Mouse (Mus musculus): ENCODE data around the gene Ethe1. TPM values are rescaled to one million over a fixed set of nuclear protein-coding genes. Genes with fewer than 3 reads are reported as not detected.

Gene Ethe1
- polyA plus RNA-seq, 1 experiment from 2014 or later, result 35.6 TPM

DNA sequence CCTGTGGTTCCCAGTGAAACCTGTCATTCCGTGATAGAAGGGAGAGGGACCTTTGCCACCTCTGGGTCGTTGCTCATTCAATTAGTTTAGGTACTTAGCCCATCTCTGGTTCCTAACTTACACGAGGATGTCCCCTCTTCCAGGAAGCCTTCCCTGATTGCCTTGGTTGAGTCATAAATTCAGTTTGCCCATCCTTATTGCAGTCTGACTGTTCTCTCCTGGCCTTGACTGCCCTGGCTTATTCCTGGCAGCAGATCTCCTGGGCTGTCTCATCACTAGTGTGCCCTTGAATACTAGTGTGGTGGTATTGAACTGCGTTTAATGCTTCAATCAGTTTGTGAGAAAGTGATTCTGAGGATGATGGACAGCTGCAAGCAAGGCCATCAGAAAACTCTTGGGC lies 42.3 kb downstream of the Ethe1 start:
- peak overlapping the region; percentile 51; the same call in 1 of the 2 replicates for H3K4me2 ChIP-seq (ENCODE audit: low read depth, low read length)
- ATAC-seq (ENCODE audit: insufficient read depth, low FRiP score), result no peak

DNA sequence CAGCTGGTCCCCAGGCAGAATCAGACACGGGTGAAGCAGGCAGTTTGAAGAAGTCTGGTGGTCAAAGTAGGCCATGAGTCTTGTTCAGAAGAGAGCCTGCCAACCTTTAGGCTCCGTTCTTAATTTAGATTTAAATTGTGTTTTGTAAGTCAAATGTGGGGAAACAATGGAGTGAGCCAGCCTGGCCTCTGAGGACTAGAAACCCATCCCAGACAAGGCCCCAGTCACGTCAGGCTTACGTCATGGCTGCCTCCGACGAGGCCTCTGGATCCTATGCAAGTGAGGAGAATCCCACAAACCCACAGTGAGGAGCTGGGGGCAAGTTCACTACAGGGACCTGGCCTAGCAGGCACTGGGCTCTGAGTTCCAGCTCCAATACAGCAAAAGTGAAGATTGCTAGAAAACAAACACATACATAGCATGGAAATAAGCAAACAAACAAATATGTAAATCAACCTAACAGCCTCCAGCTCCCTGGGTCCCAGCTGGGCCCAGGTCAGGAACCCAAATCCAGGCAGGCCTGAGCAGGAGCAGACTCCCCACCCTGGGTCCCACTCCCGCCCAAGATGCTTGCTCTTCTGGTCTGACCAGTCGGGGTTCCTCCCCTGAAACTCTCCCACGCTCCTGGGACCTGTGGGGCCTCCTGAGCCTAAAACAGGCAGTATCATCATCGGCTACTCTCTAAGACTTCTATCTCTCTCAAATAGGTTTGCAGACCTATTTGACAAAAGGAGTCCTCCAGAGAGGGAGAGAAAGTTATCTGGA lies 43.0 kb downstream of the Ethe1 start:
- Histone ChIP-seq H3K4me1 (ENCODE audit: control insufficient read depth, insufficient read depth, low read length) (peaks cover 7% of the 10 kb centered on the region; the same call in 1 of the 2 replicates), H3K9me3 (replicated peaks; ENCODE audit: control insufficient read depth, low read length) (no peaks in the 10 kb centered on the region), H3K27me3 (ENCODE audit: control insufficient read depth, insufficient read depth, low read length) (no peaks in the 10 kb centered on the region), H3K36me3 (ENCODE audit: control insufficient read depth, insufficient read depth, low read length) (no peaks in the 10 kb centered on the region), H3K4me3 (replicated peaks; ENCODE audit: low read length) (no peak overlapping the region), H3K9ac (ENCODE audit: low read length) (no peak overlapping the region), H3K27ac (ENCODE audit: low read length) (peak overlapping the region; percentile 78; the same call in 1 of the 2 replicates), H3K4me2 (ENCODE audit: low read depth, low read length) (no peak overlapping the region)
- 0 out of 2 replicates have a peak, but pooled peaks have one; percentile 21 for ATAC-seq (ENCODE audit: insufficient read depth, low FRiP score)
- WGBS, result 70% methylated on average over 10 of the region's 10 CpGs

More for the DNA sequence above, 42.3 kb downstream of the Ethe1 start:
- peak overlapping the region; percentile 64; the same call in 1 of the 2 replicates for H3K9ac ChIP-seq (ENCODE audit: low read length)
- no peaks in the 10 kb centered on the region for H3K36me3 ChIP-seq (ENCODE audit: control insufficient read depth, insufficient read depth, low read length)
- no peaks in the 10 kb centered on the region for H3K9me3 ChIP-seq (replicated peaks; ENCODE audit: control insufficient read depth, low read length)
- WGBS, result 70% methylated on average over 4 of the region's 4 CpGs
- H3K27ac ChIP-seq (ENCODE audit: low read length), result peak overlapping the region; percentile 64
- peaks cover 7% of the 10 kb centered on the region; the same call in 1 of the 2 replicates for H3K4me1 ChIP-seq (ENCODE audit: control insufficient read depth, insufficient read depth, low read length)
- no peak overlapping the region for H3K4me3 ChIP-seq (replicated peaks; ENCODE audit: low read length)
- no peaks in the 10 kb centered on the region for H3K27me3 ChIP-seq (ENCODE audit: control insufficient read depth, insufficient read depth, low read length)

DNA sequence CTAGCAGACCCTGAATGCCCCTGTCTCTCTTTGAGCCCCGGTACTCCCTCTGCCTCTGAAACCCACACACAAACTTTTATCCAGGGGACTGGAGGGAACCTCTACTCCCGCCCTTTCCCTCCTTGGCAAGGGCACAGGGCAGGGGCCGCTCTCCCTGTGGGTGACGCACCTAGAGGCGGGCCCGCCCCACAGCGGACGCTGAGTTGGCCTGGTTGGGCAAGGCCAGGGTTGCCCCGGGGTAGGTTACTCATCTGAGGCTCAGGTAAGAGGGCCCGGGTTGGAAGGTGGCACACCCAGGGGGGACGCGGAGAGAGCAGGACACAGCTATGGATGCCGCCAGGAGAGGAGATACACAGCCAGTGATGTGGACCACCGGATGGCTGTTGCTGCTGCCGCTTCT lies 48.9 kb downstream of the Ethe1 start, which contains the start of gene Lypd3:
TSS of gene Lypd3 (plus strand) at position 287 of the 400 bp plus-strand sequence.
- no peak for ATAC-seq (ENCODE audit: insufficient read depth, low FRiP score)

DNA sequence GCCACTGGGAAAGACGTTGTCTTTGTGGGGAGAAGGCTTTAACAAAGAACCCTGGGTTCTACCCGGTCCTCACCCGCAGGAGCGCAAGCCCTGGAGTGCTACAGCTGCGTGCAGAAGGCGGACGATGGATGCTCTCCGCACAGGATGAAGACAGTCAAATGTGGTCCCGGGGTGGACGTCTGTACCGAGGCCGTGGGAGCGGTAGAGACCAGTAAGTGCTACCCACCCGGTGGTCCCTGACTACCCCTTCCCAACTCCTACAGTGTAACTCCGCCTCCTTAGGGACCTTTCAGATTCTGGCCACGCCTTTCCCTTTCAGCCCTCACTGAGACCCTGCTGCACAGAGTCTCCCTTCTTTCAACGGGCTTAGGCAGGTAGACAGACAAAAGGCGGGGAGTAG lies 49.7 kb downstream of the Ethe1 start:
- H3K9ac ChIP-seq (ENCODE audit: low read length), result peak overlapping the region; percentile 63
- 3% methylated on average over 18 of the region's 18 CpGs for WGBS
- ATAC-seq (ENCODE audit: insufficient read depth, low FRiP score), result no peak
- H3K27ac ChIP-seq (ENCODE audit: low read length), result no peak overlapping the region; the same call in 1 of the 2 replicates
- H3K9me3 ChIP-seq (replicated peaks; ENCODE audit: control insufficient read depth, low read length), result no peaks in the 10 kb centered on the region
- peak overlapping the region; percentile 48 for H3K4me3 ChIP-seq (replicated peaks; ENCODE audit: low read length)
- peaks cover 47% of the 10 kb centered on the region for H3K27me3 ChIP-seq (ENCODE audit: control insufficient read depth, insufficient read depth, low read length)
- no peaks in the 10 kb centered on the region for H3K36me3 ChIP-seq (ENCODE audit: control insufficient read depth, insufficient read depth, low read length)
- peak overlapping the region; percentile 94 for H3K4me2 ChIP-seq (ENCODE audit: low read depth, low read length)
- H3K4me1 ChIP-seq (ENCODE audit: control insufficient read depth, insufficient read depth, low read length), result peaks cover 8% of the 10 kb centered on the region

More for the DNA sequence above, 48.9 kb downstream of the Ethe1 start, which contains the start of gene Lypd3:
- H3K27me3 ChIP-seq (ENCODE audit: control insufficient read depth, insufficient read depth, low read length), result peaks cover 47% of the 10 kb centered on the region
- WGBS, result 23% methylated on average over 15 of the region's 15 CpGs
- peaks cover 8% of the 10 kb centered on the region for H3K4me1 ChIP-seq (ENCODE audit: control insufficient read depth, insufficient read depth, low read length)
- peak within 1 kb of the TSS; percentile 63 for H3K9ac ChIP-seq (ENCODE audit: low read length)
- peak within 1 kb of the TSS; percentile 94 for H3K4me2 ChIP-seq (ENCODE audit: low read depth, low read length)
- peak within 1 kb of the TSS; percentile 33; the same call in 1 of the 2 replicates for H3K27ac ChIP-seq (ENCODE audit: low read length)
- H3K4me3 ChIP-seq (replicated peaks; ENCODE audit: low read length), result peak within 1 kb of the TSS; percentile 48
- H3K36me3 ChIP-seq (ENCODE audit: control insufficient read depth, insufficient read depth, low read length), result no peaks in the 10 kb centered on the region
- H3K9me3 ChIP-seq (replicated peaks; ENCODE audit: control insufficient read depth, low read length), result no peaks in the 10 kb centered on the region

DNA sequence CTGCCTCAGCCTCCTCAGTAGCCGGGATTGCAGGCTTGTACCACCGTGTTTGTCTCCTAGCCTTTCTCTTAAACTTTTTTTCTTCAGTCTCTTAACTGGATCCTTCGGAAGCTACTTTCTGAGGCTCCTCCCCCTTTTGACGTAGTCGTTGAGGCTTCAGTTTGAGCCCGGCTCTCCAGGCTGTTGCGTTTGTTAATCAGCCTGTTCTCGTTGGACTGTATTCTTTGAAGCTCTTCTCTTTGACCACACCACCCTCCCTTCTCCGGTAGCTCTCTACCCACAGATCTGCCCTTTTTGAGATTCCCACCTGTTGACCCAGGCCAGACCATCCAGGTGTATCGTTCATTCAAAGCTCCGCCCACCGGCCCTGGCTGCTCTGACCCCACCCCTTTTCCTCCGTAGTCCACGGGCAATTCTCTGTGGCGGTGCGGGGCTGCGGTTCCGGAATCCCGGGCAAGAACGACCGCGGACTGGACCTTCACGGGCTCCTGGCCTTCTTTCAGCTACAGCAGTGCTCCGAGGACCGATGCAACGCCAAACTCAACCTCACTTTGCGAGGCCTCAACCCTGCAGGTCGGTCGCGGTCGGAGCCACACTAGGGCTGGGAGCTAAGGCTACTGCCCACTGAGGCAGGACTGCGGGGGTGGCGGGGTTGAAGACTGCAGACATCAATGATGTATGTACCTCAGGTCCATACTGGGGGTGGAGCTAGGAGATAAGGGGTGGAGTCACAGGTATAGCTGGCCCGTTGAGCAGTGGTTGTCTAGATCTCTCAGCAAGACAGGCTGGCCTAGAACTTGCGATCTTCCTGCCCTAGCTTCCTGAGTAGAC lies 50.9 kb downstream of the Ethe1 start:
- peaks cover 8% of the 10 kb centered on the region for H3K4me1 ChIP-seq (ENCODE audit: control insufficient read depth, insufficient read depth, low read length)
- no peaks in the 10 kb centered on the region for H3K36me3 ChIP-seq (ENCODE audit: control insufficient read depth, insufficient read depth, low read length)
- no peak overlapping the region for H3K27ac ChIP-seq (ENCODE audit: low read length)
- peak; percentile 16 for ATAC-seq (ENCODE audit: insufficient read depth, low FRiP score)
- H3K4me3 ChIP-seq (replicated peaks; ENCODE audit: low read length), result peak overlapping the region; percentile 48
- H3K9me3 ChIP-seq (replicated peaks; ENCODE audit: control insufficient read depth, low read length), result no peaks in the 10 kb centered on the region
- H3K9ac ChIP-seq (ENCODE audit: low read length), result peak overlapping the region; percentile 63
- peaks cover 47% of the 10 kb centered on the region for H3K27me3 ChIP-seq (ENCODE audit: control insufficient read depth, insufficient read depth, low read length)
- 2% methylated on average over 35 of the region's 35 CpGs for WGBS
- peak overlapping the region; percentile 94 for H3K4me2 ChIP-seq (ENCODE audit: low read depth, low read length)

DNA sequence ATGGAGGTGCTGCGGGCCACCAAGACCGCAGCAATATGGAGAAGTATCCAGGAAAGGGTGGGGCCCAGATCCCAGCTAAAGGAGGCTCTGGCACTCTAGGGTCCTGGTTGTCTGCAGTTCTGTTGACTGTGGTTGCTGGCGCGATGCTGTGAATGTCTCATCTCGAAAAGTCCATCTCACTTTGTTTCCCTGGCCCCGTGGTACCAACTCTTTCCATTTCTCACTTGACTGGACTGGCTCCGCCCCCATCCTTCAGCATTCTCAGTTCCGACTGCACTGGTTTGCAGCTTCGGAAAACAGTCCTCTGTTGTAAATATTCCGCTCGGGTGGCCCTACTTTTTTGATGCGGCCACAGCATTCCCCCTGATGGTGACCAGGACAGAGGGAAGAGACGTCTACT lies 53.1 kb downstream of the Ethe1 start:
- Histone ChIP-seq H3K36me3 (ENCODE audit: control insufficient read depth, insufficient read depth, low read length) (no peaks in the 10 kb centered on the region), H3K9me3 (replicated peaks; ENCODE audit: control insufficient read depth, low read length) (no peaks in the 10 kb centered on the region), H3K27ac (ENCODE audit: low read length) (no peak overlapping the region), H3K27me3 (ENCODE audit: control insufficient read depth, insufficient read depth, low read length) (peaks cover 47% of the 10 kb centered on the region), H3K4me2 (ENCODE audit: low read depth, low read length) (no peak overlapping the region), H3K9ac (ENCODE audit: low read length) (no peak overlapping the region), H3K4me3 (replicated peaks; ENCODE audit: low read length) (no peak overlapping the region), H3K4me1 (ENCODE audit: control insufficient read depth, insufficient read depth, low read length) (peaks cover 8% of the 10 kb centered on the region)
- 66% methylated on average over 13 of the region's 13 CpGs for WGBS
- no peak for ATAC-seq (ENCODE audit: insufficient read depth, low FRiP score)

DNA sequence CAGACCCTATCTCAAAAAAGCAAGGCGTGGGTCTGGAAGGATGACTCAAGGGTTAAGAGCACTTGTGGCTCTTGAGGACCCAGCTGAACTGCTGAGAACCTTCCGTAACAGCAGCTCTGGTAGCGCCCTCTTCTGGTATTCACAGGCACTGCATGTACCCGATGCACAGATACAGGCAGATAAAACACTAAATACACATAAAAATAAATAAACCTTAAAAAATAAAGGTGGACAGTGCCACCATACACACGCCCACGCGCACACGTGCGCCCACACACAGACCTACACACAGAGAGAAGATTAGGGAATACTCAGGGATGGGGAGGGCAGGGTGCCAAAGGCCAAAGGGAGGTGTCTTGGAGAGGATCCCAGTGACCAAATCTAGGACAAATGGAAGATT lies 55.1 kb downstream of the Ethe1 start:
- Histone ChIP-seq H3K9me3 (replicated peaks; ENCODE audit: control insufficient read depth, low read length) (no peaks in the 10 kb centered on the region), H3K4me1 (ENCODE audit: control insufficient read depth, insufficient read depth, low read length) (peaks cover 4% of the 10 kb centered on the region; the same call in 1 of the 2 replicates), H3K4me3 (replicated peaks; ENCODE audit: low read length) (no peak overlapping the region), H3K4me2 (ENCODE audit: low read depth, low read length) (no peak overlapping the region), H3K36me3 (ENCODE audit: control insufficient read depth, insufficient read depth, low read length) (no peaks in the 10 kb centered on the region), H3K9ac (ENCODE audit: low read length) (no peak overlapping the region), H3K27me3 (ENCODE audit: control insufficient read depth, insufficient read depth, low read length) (peaks cover 29% of the 10 kb centered on the region), H3K27ac (ENCODE audit: low read length) (no peak overlapping the region)
- 11% methylated on average over 9 of the region's 9 CpGs for WGBS
- no peak for ATAC-seq (ENCODE audit: insufficient read depth, low FRiP score)

DNA sequence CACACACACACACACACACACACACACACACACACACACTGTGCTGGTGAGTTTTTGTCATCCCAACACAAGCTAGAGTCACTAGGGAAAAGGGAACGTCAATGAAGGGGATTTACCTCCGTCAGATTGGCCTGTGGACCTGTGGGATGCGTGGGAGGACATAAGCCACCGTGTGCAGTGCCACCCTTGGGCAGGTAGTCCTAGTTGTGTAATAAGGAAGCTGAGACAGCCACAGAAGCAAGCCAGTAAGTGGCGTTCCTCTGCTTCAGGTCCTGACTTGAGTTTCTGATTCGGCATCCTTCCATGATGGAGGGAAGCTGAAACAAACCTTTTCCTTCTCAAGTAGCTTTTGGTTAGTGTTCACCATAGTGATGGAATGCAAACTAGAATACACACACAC lies 57.1 kb downstream of the Ethe1 start:
- no peaks in the 10 kb centered on the region for H3K9me3 ChIP-seq (replicated peaks; ENCODE audit: control insufficient read depth, low read length)
- 74% methylated on average over 6 of the region's 6 CpGs for WGBS
- no peak overlapping the region for H3K9ac ChIP-seq (ENCODE audit: low read length)
- no peaks in the 10 kb centered on the region for H3K36me3 ChIP-seq (ENCODE audit: control insufficient read depth, insufficient read depth, low read length)
- H3K4me3 ChIP-seq (replicated peaks; ENCODE audit: low read length), result no peak overlapping the region
- no peak overlapping the region for H3K27ac ChIP-seq (ENCODE audit: low read length)
- H3K27me3 ChIP-seq (ENCODE audit: control insufficient read depth, insufficient read depth, low read length), result peaks cover 11% of the 10 kb centered on the region
- ATAC-seq (ENCODE audit: insufficient read depth, low FRiP score), result no peak
- H3K4me2 ChIP-seq (ENCODE audit: low read depth, low read length), result no peak overlapping the region
- no peaks in the 10 kb centered on the region for H3K4me1 ChIP-seq (ENCODE audit: control insufficient read depth, insufficient read depth, low read length)

DNA sequence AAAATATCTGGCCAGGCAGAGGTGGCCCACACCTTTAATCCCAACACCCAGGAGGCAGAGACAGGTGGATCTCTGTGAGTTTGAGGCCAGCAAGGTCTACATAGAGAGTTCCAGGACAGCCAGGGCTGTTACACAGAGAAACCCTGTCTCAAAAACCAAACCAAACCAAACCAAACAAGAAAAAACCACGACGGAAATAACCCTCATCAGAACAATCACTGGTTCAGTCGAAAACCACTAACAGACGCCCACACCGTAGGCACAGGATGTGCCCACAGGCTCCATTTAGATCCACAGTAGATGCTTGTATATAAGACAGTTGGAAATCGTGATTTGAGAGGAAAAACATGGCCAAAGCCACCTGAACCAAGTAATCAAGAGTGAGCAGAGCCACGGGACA lies 57.7 kb downstream of the Ethe1 start:
- H3K36me3 ChIP-seq (ENCODE audit: control insufficient read depth, insufficient read depth, low read length), result no peaks in the 10 kb centered on the region
- no peak overlapping the region for H3K9ac ChIP-seq (ENCODE audit: low read length)
- H3K27ac ChIP-seq (ENCODE audit: low read length), result no peak overlapping the region
- no peaks in the 10 kb centered on the region for H3K9me3 ChIP-seq (replicated peaks; ENCODE audit: control insufficient read depth, low read length)
- H3K27me3 ChIP-seq (ENCODE audit: control insufficient read depth, insufficient read depth, low read length), result peaks cover 8% of the 10 kb centered on the region
- H3K4me3 ChIP-seq (replicated peaks; ENCODE audit: low read length), result no peak overlapping the region
- ATAC-seq (ENCODE audit: insufficient read depth, low FRiP score), result no peak
- no peaks in the 10 kb centered on the region for H3K4me1 ChIP-seq (ENCODE audit: control insufficient read depth, insufficient read depth, low read length)
- 67% methylated on average over 7 of the region's 7 CpGs for WGBS
- no peak overlapping the region for H3K4me2 ChIP-seq (ENCODE audit: low read depth, low read length)
